Mouse (Mus musculus) liver, adult 2 months (tissue): ENCODE results near the gene Tgtp2.

Source experiments
- CTCF ChIP-seq: fragments of 200-500 bp; IDR thresholded peaks from 2 replicates; pipeline ENCODE4 v1.5.1; 2011; ENCODE audit warnings: low read depth, low read length, control low read depth
- POLR2A ChIP-seq: fragments of 200-500 bp; IDR thresholded peaks from 2 replicates; pipeline ENCODE4 v1.6.1; 2011; ENCODE audit warnings: low read length, control low read depth; ENCODE audit not compliant: insufficient read depth; ENCODE audit errors: extremely low read depth

DNA sequence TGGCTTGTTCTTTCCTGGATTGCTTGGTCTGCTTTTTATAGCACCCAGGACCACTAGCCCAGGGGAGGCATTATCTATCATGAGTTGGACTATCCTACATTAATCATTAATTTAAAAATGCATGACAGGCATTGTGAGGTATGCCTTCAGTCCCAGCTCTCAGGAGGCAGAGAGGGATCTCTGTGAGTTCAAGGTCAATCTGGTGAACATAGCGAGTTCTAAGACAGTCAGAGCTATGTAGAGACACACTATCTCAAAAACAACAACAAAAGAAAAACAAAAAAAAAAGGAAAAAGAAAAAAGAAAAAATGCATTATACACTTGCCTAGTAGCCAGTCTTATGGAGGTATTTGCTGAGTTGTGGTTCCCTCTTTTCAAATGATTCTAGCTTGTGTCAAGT is 20.4 kb upstream of the Tgtp2 start:
- TF ChIP-seq CTCF (no peak), POLR2A (no peak)
